Mouse (Mus musculus) heart, postnatal 25 days (tissue): ENCODE results near the gene Mvb12a. TPM values are rescaled to one million over a fixed set of nuclear protein-coding genes. Genes with fewer than 3 reads are reported as not detected.

Experiments used
- DNase-seq: peaks from one replicate; pipeline ENCODE4 v3.0.0; 2022; ENCODE audit warnings: low spot score
- intact Hi-C: fragments of 180-260 bp; cut with DNase I; formaldehyde crosslinking; loops from one replicate; pipeline ENCODE4 v1.15.1; 2025
- total RNA-seq, 2 experiments: library from RNA; stranded (reverse); gene quantifications; 2 replicates each; pipeline ENCODE4 v1.2.3; 2021

The Mvb12a gene
- total RNA-seq, 2 experiments from 2014 or later, result 27.0 to 31.1 TPM

- no peak for DNase-seq
- intact Hi-C loops, result no loop called here
Measured at GRCm38 (mm10) chr8:71560071-71560470, 17.3 kb downstream of the Mvb12a start.

- DNase-seq, result no peak
- intact Hi-C loops, result loop anchor here (1.0 kb wide), 1 partner anchor 36 kb away; no protein-coding TSS in a partner anchor
Measured at GRCm38 (mm10) chr8:71560765-71561164, 18.0 kb downstream of the Mvb12a start.

GRCm38 (mm10) chr8:71561401-71561800, 18.7 kb downstream of the Mvb12a start:
- DNase-seq, result no peak
- intact Hi-C loops, result loop anchor here (1.0 kb wide), 1 partner anchor 35 kb away; no protein-coding TSS in a partner anchor

GRCm38 (mm10) chr8:71562751-71563150, 20.0 kb downstream of the Mvb12a start:
- peak; percentile 67 for DNase-seq
- intact Hi-C loops, result loop anchor here (1.0 to 2.0 kb wide), 2 partner anchors 70 to 98 kb away; no protein-coding TSS in a partner anchor

- DNase-seq, result no peak
- intact Hi-C loops, result loop anchor here (1.0 to 2.0 kb wide), 2 partner anchors 69 to 96 kb away; no protein-coding TSS in a partner anchor
Measured at GRCm38 (mm10) chr8:71563992-71564391, 21.3 kb downstream of the Mvb12a start.

- intact Hi-C loops, result no loop called here
- no peak for DNase-seq
Measured at GRCm38 (mm10) chr8:71566501-71566900, 23.8 kb downstream of the Mvb12a start, which contains the start of gene Nxnl1. TSS of gene Nxnl1 (minus strand) at chr8:71566601.

- intact Hi-C loops, result no loop called here
- no peak for DNase-seq
Measured at GRCm38 (mm10) chr8:71567587-71567986, 24.9 kb downstream of the Mvb12a start.

GRCm38 (mm10) chr8:71568387-71568937, 25.7 kb downstream of the Mvb12a start, which contains the start of gene Slc27a1:
TSS of gene Slc27a1 (plus strand) at chr8:71568882.
- intact Hi-C loops, result no loop called here
- DNase-seq, result peak; percentile 62

GRCm38 (mm10) chr8:71568941-71569340, 26.2 kb downstream of the Mvb12a start:
- DNase-seq, result no peak
- intact Hi-C loops, result no loop called here

- intact Hi-C loops, result no loop called here
- DNase-seq, result peak; percentile 74
Measured at GRCm38 (mm10) chr8:71569366-71570290, 26.9 kb downstream of the Mvb12a start.

- DNase-seq, result peak; percentile 80
- intact Hi-C loops, result no loop called here
Measured at GRCm38 (mm10) chr8:71570291-71570954, 27.7 kb downstream of the Mvb12a start.

GRCm38 (mm10) chr8:71572077-71572476, 29.4 kb downstream of the Mvb12a start:
- intact Hi-C loops, result no loop called here
- no peak for DNase-seq

- peak; percentile 67 for DNase-seq
- intact Hi-C loops, result no loop called here
Measured at GRCm38 (mm10) chr8:71572847-71573633, 30.3 kb downstream of the Mvb12a start.

GRCm38 (mm10) chr8:71574426-71574825, 31.7 kb downstream of the Mvb12a start:
- intact Hi-C loops, result no loop called here
- no peak for DNase-seq

- no peak for DNase-seq
- intact Hi-C loops, result no loop called here
Measured at GRCm38 (mm10) chr8:71575020-71575419, 32.3 kb downstream of the Mvb12a start.

- intact Hi-C loops, result no loop called here
- DNase-seq, result no peak
Measured at GRCm38 (mm10) chr8:71577856-71578387, 35.2 kb downstream of the Mvb12a start.

- intact Hi-C loops, result no loop called here
- DNase-seq, result no peak
Measured at GRCm38 (mm10) chr8:71579009-71579408, 36.3 kb downstream of the Mvb12a start.

GRCm38 (mm10) chr8:71579476-71579875, 36.8 kb downstream of the Mvb12a start:
- intact Hi-C loops, result no loop called here
- DNase-seq, result no peak

- no peak for DNase-seq
- intact Hi-C loops, result no loop called here
Measured at GRCm38 (mm10) chr8:71580201-71580600, 37.5 kb downstream of the Mvb12a start.
